Mouse (Mus musculus) megakaryocyte, embryonic 14.5 days (primary cell): ENCODE measurements around the gene Map3k20.

Source experiments
- FLI1 ChIP-seq: IDR thresholded peaks from 2 replicates; pipeline ENCODE4 v1.6.1; 2012; ENCODE audit warnings: low read length, inconsistent platforms, mixed read lengths
- GATA1 ChIP-seq: IDR thresholded peaks from 3 replicates; pipeline ENCODE4 v1.6.1; 2012; ENCODE audit warnings: mixed read lengths, low read length, inconsistent platforms, borderline replicate concordance

- no peak for TF ChIP-seq GATA1
- no peak for TF ChIP-seq FLI1
Measured at GRCm38 (mm10) chr2:72352756-72353155, 67.3 kb downstream of the Map3k20 start.
